Mouse (Mus musculus) bone marrow, adult 2 months (tissue): Measurements from ENCODE around the gene Fgf7. TPM values are rescaled to one million over a fixed set of nuclear protein-coding genes. Genes with fewer than 3 reads are reported as not detected.
A peak's percentile ranks its signal among the peaks of the same experiment; 100 is the strongest.

Experiments
- H3K27ac ChIP-seq: fragments of 200-500 bp; 2 replicates; pipeline ENCODE4 v1.5.1; 2012; ENCODE audit warnings: low read depth, mild to moderate bottlenecking, control low read depth, inconsistent platforms, low read length; ENCODE audit not compliant: control insufficient read depth, poor library complexity, insufficient read depth
- H3K4me1 ChIP-seq: fragments of 200-500 bp; 2 replicates; pipeline ENCODE4 v1.6.1; 2011; ENCODE audit warnings: low read length; ENCODE audit not compliant: control insufficient read depth, insufficient read depth
- H3K4me3 ChIP-seq: fragments of 200-500 bp; replicated peaks from 2 replicates; pipeline ENCODE3; 2011; ENCODE audit warnings: mild to moderate bottlenecking, low read depth, low read length, control low read depth; ENCODE audit not compliant: control insufficient read depth
- CTCF ChIP-seq: fragments of 200-500 bp; IDR thresholded peaks from 2 replicates; pipeline ENCODE4 v1.5.1; 2011; ENCODE audit warnings: low read length, control low read depth; ENCODE audit not compliant: control insufficient read depth, insufficient read depth
- POLR2A ChIP-seq: fragments of 200-500 bp; IDR thresholded peaks from 2 replicates; pipeline ENCODE4 v1.6.1; 2011; ENCODE audit warnings: low read depth, mild to moderate bottlenecking, control low read depth, low read length, borderline replicate concordance; ENCODE audit not compliant: control insufficient read depth
- WGBS: fragments of 180-500 bp; shearing (Covaris S2); methylation state at CpG from one replicate; pipeline ENCODE4 v1.1.7; 2018; 5-methylcytosine and 5-hydroxymethylcytosine counted together
- polyA plus RNA-seq: library from polyadenylated mRNA; stranded (reverse); fragments of >200 nt; gene quantifications from 2 replicates; pipeline ENCODE4 v1.2.4, GENCODE M21; 2011; ENCODE audit warnings: low replicate concordance; ENCODE audit not compliant: missing spikeins, insufficient read depth, insufficient read length

Fgf7 gene
- polyA plus RNA-seq = 0.95 and 1.1 TPM in 2 replicates

GRCm38 (mm10) chr2:126034379-126035005 is at the start of gene Fgf7:
Gene Fgf7, plus strand, starts transcription at chr2:126034658.
- WGBS = 81% methylated on average over 15 of the region's 15 CpGs
- Histone ChIP-seq H3K27ac (no peak within 1 kb of the TSS), H3K4me3 (no peak within 1 kb of the TSS), H3K4me1 (no peaks in the 10 kb centered on the region; the same call in 1 of the 2 replicates)
- TF ChIP-seq CTCF (no peak), POLR2A (no peak)

- H3K27ac ChIP-seq = no peak overlapping the region
- no peak overlapping the region for H3K4me3 ChIP-seq
- 70% methylated on average over 5 of the region's 5 CpGs for WGBS
- H3K4me1 ChIP-seq = no peaks in the 10 kb centered on the region
- TF ChIP-seq POLR2A = no peak
- no peak for TF ChIP-seq CTCF
These were observed 32.2 kb upstream of the Fgf7 start for GRCm38 (mm10) chr2:126002291-126002690.

GRCm38 (mm10) chr2:126006088-126006487 is 28.4 kb upstream of the Fgf7 start:
- TF ChIP-seq CTCF (peak; percentile 30), POLR2A (no peak)
- H3K4me1 ChIP-seq = no peaks in the 10 kb centered on the region
- H3K27ac ChIP-seq = no peak overlapping the region
- WGBS = 42% methylated on average over 3 of the region's 3 CpGs
- H3K4me3 ChIP-seq = no peak overlapping the region

- TF ChIP-seq POLR2A (no peak), CTCF (no peak)
- H3K4me1 ChIP-seq = no peaks in the 10 kb centered on the region
- H3K27ac ChIP-seq = no peak overlapping the region
- no peak overlapping the region for H3K4me3 ChIP-seq
- 68% methylated on average over 2 of the region's 2 CpGs for WGBS
These were observed 27.7 kb upstream of the Fgf7 start for GRCm38 (mm10) chr2:126006742-126007141.

GRCm38 (mm10) chr2:126014989-126015710 is 19.3 kb upstream of the Fgf7 start:
- H3K4me1 ChIP-seq = no peaks in the 10 kb centered on the region
- H3K27ac ChIP-seq = no peak overlapping the region
- H3K4me3 ChIP-seq = no peak overlapping the region
- 43% methylated on average over 12 of the region's 12 CpGs for WGBS
- no peak for TF ChIP-seq CTCF
- no peak for TF ChIP-seq POLR2A

GRCm38 (mm10) chr2:126015763-126016473 is 18.5 kb upstream of the Fgf7 start:
- no peak overlapping the region for H3K4me3 ChIP-seq
- WGBS = 75% methylated on average over 3 of the region's 3 CpGs
- H3K4me1 ChIP-seq = no peaks in the 10 kb centered on the region
- H3K27ac ChIP-seq = no peak overlapping the region
- TF ChIP-seq CTCF (no peak), POLR2A (no peak)

GRCm38 (mm10) chr2:126031186-126031900 is 3.1 kb upstream of the Fgf7 start:
- 65% methylated on average over 8 of the region's 8 CpGs for WGBS
- Histone ChIP-seq H3K4me3 (no peak overlapping the region), H3K27ac (no peak overlapping the region), H3K4me1 (peaks cover 2% of the 10 kb centered on the region)
- TF ChIP-seq CTCF = no peak
- no peak for TF ChIP-seq POLR2A
